Mouse (Mus musculus) embryo, embryonic 11 days (tissue): ENCODE results near the gene Gm3336.
A peak's percentile ranks its signal among the peaks of the same experiment; 100 is the strongest.

Experiments used
- DNase-seq: peaks from one replicate; pipeline ENCODE4 v3.0.0-alpha.2; 2015

Gm3336 gene

DNA sequence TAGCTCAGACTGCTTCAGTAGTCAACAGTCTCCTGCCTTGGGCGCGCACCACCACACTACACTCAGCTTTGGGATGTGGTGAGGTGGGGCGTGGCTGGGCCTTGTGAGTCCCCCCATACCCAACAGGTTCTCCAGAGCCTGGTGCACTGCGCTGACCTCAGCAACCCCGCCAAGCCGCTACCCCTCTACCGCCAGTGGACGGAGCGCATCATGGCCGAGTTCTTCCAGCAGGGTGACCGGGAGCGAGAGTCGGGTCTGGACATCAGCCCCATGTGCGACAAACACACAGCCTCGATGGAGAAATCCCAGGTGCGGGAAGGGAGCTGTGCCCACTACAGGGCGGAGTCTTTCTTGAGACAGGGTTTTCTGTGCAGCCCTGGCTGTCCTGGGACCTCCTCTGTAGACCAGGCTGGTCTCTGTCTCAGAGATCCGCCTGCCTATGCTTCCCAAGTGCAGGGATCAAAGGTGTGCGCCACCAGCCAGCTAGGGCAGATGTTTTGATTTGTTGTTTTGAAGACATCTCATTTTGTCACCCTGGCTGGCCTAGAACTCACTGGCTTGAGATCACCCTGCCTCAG is 30.8 kb downstream of the Gm3336 start:
- no peak for DNase-seq

DNA sequence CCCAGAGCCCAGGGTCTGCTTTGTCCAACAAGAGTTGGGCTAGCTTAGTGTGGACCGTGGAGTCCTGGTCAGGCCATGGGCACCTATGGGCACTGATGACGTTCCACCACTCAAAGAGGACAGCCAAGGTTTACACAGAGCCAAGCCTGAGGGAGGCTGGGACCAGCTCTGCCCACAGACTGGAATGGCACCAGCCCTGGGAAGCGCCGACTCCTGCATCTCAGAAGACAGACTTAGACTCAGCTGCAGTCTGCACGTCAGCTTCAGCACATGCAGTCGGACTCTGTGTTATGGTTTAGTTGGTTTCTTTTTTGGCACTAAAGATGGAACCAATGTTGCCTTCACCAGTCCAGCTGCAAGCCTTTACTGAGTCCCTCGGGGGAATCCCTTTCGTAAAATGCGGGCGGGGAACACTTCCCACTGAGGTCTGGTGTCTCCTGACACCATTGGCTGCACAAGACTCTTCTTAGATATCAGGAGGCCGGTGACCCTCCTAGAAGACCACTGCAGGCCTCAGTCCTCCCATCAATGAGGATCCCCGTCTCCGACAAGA is 31.9 kb downstream of the Gm3336 start:
- no peak for DNase-seq

DNA sequence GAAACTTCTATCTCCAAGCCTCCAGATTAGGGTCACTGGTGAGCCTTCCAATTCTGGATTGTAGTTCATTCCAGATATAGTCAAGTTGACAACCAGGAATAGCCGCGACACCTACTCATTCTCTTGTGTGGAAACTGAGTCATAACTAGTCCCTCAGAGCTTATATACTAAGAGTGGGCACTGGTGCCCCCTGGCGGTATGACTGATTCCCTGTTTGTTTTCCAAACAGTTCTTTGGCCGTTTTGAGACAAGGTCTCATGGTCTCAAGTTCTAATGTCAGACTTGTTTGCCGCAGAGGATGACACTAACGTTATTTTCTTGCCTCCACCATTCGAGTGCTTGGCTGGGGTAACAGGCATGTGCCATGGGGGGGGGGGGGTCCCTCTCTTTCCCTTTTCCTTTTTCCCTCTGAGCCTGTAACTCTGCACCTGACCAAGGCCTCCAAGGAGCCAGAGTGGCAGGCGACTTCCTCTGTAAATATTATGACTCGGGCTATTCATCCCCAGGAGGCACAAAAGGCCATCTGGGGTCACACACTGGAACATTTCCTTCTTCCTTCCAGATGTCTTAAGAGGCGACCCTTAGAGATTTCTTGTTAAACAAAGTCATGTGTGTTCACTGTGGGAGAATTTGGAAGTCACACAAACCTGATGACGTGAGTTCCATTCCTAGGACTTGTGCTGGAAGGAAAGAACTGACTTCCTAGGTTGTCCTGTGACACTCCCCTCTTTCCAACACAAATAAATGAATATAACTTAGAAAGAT is 33.8 kb downstream of the Gm3336 start:
- DNase-seq, result peak; percentile 83

DNA sequence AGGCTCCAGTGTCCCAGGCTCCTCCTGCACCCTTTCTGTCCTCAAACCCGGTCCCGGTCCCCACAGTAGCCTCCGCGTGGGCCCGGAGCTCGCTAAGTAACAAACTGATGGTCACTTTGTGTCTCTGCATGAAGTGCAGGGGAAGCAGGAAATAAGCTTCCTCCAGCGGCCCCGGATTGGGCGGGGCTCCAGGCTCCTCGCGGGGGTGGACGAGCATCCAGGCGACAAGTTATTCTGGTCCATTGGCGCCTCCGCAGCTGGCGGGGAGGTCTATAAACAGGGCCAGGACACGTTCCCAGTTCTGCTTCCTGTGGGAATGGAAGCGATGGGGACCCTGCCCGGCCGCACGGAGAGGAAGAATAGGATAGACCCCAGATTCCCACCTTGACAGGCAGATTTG is 34.8 kb downstream of the Gm3336 start:
- DNase-seq, result peak; percentile 60

GRCm38 (mm10) chr8:70754043-70754870 is 35.9 kb downstream of the Gm3336 start, which contains the start of gene Rab3a:
Gene Rab3a (plus strand): TSS chr8:70754679.
- DNase-seq, result peak; percentile 99

DNA sequence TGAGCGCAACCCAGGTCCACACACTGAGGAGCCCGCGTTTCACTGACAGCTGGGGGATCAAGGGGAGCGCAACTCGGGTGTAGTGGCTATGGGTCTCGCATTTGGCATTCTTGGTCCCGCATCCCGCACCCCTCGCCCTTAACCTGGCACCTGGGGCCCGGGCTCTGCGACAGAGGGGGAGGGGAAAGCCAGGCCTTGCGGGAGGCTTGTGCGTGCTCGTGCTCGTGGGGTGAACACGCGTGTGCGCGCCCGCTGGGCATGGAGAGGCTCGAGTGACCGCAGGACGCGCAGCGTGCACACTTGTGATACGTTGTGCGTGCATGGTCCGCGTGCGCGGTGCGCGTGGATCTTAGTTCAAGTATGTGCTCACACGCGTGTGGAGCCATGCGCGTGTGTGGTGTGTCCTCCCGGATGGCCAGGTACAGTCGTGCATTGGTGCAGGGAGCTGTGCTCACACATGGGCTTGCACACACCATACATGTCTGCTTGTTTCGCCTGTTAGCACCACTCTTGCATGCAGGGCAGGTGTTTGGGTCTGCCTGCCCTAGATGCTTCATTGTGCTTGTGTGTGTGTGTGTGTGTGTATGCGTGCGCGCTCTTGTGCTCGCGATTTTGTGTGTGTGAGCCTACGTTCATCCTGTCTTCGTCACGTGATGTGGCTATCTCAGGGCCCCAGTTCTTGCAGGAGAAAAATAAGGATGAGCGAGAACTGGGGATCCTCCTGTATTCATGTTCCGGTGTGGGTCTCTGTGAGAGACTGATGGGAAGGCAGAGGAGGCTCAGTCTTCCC is 36.7 kb downstream of the Gm3336 start:
- peak; percentile 69 for DNase-seq

DNA sequence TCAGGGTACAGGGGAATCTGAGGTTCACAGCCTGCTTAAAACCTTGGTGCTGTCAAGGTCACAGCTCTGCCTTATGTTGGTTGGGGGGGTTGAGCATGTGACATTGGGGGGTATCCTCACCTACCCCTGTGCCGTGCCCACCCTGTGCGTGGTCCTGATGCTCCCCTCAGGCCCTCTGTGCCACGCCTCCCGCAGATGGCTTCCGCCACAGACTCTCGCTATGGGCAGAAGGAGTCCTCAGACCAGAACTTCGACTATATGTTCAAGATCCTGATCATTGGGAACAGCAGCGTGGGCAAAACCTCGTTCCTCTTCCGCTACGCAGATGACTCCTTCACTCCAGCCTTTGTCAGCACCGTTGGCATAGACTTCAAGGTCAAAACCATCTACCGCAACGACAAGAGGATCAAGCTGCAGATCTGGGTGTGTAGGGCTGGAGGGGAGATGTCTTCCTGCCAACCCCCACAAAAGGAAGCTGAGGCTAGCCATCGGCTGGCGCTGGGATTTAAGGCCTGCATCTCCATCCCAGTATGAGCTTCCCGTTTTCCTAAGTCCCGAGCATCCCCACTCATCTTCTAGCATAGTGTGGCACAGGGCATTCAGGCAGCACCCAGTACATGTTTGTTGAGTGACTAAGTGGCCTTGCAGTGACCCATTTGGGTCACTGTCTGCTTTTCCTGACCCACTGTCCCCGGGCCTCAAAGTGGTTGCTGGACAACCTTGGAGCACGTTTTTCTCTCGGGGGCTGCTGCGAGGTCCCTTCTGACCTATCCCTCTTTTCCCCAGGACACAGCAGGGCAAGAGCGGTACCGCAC is 37.5 kb downstream of the Gm3336 start:
- DNase-seq, result no peak

DNA sequence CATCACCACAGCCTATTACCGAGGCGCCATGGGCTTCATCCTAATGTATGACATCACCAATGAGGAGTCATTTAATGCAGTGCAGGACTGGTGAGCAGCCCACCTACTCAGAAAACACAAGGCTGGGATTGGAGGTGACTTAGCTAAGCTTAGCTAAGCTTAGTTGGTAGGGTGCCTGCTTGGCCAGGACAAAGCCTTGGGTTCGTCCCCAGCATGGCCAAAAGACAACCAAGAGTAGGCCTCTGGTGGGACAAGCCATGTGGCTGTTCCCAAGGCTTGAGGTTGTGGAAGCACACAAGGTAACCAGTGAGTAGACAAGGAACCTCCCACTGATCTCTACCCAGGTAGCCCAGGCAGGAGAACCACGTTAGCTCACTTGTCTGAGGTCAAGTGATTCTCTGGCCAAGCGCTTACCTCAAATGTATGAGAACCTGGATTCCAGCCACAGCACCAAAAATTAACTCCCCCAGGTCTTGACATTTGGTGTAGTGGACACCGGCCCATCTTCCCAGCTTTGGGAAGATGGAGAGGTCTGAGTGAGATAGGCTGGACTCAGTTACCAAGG is 38.2 kb downstream of the Gm3336 start:
- DNase-seq, result no peak

DNA sequence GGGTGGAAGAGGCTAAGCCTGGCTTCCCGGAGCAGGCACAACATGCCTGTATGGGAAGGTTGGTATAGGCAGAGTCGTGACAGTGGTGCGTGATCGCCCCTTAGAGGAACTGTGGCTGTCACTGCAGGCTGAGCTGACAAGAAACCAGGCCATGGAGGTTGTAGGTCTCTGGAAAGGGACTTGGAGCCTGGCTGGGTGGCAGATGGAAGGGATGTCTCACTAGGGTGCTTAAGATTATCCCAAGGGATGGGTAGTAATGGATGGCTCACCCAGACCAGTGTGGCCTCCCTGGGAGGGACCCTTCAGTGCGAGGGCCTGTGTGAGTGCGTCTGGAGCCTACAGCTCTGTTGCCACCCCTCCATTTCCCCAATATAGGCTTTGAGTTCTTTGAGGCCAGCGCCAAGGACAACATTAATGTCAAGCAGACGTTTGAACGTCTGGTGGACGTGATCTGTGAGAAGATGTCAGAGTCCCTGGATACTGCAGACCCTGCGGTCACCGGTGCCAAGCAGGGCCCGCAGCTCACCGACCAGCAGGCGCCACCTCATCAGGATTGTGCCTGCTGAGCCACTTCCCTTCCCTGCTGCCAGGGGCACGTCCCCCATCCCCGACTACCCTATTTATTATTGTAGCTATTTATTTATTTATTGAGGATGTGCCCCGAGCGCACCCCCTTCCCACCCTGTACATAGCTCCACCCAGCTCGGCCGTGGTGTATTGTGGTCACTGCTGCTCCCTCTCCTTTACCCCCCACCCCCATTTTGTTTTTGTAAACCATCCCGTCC is 39.4 kb downstream of the Gm3336 start:
- DNase-seq, result peak; percentile 51

DNA sequence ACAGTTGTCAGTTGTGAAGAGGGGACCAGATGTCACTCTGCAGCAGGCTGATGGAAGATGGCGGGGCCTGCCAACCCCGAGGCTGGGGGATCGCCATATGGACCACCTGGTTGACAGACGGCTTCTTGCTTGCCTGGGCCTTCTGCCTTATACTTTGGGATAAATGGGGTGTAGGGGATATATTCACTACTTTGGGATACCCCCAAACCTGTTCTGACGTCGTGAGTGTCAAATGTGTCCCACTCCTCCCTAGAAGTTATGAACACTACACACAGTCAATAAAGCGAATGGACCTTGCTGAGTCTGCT is 39.9 kb downstream of the Gm3336 start:
- DNase-seq, result no peak

DNA sequence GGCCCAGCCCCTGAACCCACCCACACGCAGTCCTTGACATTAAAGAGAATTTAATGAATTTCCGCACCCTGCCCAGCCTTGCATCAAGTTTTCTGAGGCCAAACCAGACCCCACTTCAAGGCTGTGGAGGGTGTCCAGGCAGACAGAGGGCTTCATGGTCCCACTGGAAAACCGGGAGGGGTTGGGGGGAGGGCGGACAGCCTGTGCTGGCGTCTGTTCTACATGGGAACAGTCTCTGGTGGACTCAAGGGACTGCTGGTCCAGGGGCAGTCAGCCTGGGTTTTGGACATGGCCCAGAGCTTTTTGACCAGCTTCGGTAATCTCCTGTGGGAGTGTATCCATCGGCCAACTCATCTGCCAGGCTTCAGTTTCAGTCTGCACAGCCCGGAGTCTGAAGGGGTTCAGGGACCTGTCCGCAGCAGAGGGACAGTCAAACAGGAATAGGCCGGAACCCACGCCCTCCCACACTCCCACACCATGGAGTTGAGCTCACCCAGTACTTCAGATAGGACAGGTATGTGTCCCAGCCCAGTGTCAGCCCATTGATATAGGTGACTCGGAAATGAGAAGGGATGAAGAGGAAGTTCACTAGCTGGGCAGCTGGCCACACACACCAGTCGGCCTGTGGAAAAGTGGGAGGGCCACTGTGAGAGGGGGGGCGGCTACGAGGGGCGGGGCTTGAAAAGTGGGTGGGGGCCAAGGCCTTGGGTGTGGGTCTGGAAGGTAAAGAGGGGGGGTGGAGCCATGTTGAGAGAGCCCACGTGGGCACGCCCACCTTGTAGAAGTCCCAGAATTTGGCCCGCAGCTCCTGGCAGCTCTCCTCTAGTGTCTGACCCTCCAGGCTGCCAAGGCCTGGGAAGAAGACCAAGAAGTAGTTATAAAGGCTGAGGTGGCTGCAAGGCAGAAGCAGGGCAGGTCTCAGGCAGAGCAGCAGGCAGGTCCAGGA is 40.5 kb downstream of the Gm3336 start:
- DNase-seq, result no peak

GRCm38 (mm10) chr8:70760350-70760749 is 42.0 kb downstream of the Gm3336 start:
- DNase-seq, result no peak

DNA sequence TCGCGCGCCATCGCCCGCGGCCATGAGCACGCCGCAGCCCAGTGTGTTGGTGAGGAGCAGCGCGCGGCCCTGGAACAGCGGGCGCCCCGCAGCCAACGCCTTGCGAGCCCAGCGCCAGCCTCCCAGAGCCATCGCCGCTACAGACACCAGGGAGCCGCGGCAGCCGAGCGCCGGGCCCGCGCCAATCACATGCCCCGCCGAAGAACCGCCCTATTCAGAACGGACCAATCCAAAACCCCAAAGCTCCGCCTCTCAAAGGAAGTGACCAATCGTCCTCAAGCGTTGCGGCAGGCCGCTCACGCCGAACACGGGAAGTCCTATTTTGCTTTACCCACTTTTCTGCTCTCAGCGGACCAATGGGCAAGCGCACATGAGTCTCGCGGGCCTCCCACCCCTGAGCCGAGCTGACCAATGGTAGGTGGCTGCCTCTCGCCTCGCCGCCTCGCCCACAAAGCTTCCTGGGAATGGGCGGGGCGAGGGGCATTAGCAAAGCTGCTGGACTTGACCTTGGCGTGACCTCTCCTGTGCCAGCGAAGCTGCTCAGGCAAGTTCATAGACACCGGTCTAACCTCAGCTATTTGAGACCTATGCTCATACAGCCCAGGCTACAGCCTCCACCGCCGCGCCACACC is 42.5 kb downstream of the Gm3336 start, which contains the start of gene Mpv17l2:
Mpv17l2 (minus strand) TSS at position 172 of the 632 bp plus-strand sequence.
- peak; percentile 98 for DNase-seq

GRCm38 (mm10) chr8:70762118-70762517 is 43.8 kb downstream of the Gm3336 start:
- DNase-seq, result no peak

DNA sequence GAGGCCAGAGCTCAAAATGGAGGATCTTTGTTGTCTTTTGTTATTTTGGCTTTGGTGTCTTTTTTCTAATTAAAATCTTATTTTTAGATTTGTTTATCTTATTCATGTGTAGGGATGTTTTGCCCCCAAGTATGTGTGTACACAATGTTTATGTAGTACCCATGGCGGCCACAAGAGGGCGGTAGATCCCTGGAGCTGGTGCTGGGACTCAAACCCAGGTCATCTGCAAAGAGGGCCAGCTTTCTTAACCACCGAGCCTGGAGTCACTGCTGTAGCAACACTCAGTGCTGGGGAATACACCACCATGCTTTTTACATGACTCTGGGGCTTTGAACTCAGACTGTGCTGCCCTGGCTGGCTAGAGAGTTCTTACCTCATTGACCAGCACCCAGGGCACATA is 45.0 kb downstream of the Gm3336 start:
- peak; percentile 59 for DNase-seq

- no peak for DNase-seq
Measured at GRCm38 (mm10) chr8:70764026-70764425, 45.7 kb downstream of the Gm3336 start.

- no peak for DNase-seq
Measured at GRCm38 (mm10) chr8:70764676-70765075, 46.3 kb downstream of the Gm3336 start.

- no peak for DNase-seq
Measured at GRCm38 (mm10) chr8:70765329-70765728, 47.0 kb downstream of the Gm3336 start.
